Mouse (Mus musculus): Measurements from ENCODE around the gene AC170998.1.
"Not testable (repeated sequence)": the region's sequence is repeated elsewhere in the genome, so short reads cannot be mapped to it uniquely, and the experiment has no call there.

Gene AC170998.1

DNA sequence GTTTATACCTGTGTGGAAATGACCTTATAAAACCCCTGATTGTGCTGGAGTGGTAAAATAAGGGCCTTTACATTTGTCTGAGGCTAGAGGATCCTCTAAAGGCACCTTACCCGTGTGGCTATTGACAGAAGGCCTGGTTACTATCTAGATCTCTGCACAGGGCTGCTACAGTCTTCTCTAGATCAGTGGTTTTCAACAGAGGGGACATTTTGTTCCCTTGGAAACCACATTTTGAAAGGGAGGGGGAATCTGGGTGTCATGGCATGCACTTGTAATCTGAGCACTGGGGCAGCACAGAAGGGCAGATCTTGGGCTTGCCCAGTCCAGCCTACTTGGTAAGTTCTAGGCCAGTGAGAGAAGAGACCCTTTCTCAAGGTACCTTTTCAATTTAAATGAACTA, 19.2 kb upstream of the AC170998.1 start:
- DNase-seq (ENCODE audit: low spot score) = no peak

DNA sequence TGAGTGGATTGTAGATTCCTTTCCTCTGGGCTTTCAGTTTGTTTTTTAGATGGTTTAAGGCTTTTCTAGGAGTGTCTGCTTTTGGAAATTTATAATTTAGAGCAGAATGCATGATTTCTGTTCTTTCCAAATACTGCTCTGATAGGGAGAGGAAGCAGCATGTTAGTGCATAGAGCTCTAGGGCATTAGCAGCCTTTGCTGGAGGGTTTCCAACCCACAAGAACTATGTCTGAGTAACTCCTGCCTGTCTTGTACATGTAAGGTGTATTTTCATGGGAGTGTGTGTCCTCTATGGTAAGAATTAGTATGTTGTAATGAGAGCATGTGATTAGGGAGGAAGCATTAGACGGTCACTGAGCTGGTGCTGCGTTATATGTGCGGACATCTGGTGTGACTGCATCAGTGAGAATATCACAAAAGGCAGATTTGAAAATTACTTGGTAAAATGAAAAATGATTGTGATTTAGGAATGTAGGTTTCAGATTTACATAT, 18.7 kb upstream of the AC170998.1 start:
- peak; percentile 29 for DNase-seq (ENCODE audit: low spot score)

- no peak for DNase-seq (ENCODE audit: low spot score)
Measured at GRCm38 (mm10) chr17:28707816-28708215, 18.1 kb upstream of the AC170998.1 start.

- no peak for DNase-seq (ENCODE audit: low spot score)
Measured at GRCm38 (mm10) chr17:28708989-28709388, 16.9 kb upstream of the AC170998.1 start.

DNA sequence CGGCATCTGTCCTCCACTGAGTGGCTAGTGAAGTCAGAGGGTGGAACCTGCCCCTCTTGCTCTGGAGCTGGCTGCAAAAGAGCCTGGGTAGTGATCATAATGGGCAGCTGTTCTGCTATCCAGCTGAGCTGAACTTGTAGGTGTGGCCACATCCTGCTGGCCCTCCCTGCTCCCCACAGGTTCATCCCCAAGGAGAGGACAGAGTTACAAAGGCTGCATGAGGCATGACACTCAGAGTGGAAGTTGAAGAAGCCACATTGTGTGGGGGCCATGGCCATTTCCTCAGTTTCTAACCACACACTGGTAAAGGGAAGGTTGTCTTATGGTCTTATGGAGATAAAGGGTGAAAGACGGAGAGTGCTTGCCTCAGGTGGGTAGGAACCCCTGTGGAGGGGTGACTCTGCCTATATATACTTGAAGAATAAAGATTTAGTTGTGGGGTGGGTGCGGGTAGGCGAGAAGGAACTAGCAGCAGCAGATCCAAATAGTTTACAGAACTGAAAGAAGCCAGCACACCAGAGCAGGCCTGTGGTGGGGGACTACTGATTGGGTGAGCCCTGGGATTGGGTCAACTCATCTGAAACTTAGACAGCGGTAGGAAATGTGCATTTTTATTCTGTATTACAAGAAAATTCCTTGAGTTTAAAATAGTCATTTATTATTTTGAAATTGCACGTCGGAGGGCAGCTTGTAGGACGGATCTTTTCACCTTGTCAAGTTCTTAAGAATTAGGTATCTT, 16.2 kb upstream of the AC170998.1 start:
- no peak for DNase-seq (ENCODE audit: low spot score)

DNA sequence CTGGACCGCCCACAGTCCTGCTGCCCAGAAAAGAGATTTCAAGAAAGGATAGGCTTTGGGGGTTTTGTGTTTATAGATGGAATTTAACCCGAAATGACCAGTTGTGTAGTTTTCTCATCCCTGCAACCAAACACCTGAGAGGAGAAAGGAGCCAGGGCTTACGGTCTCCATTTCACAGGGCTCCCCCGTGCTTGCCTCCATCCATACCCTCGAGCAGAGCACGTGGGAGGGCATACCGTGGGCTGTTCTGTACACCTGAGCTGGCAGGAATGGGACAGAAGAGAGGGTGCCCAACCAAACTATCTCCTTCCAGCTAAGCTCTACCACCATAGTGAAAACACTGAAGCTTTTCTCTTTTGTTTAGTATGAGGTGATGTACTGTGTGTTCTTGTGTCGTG, 15.6 kb upstream of the AC170998.1 start:
- no peak for DNase-seq (ENCODE audit: low spot score)

GRCm38 (mm10) chr17:28711237-28711636, 14.6 kb upstream of the AC170998.1 start:
- DNase-seq (ENCODE audit: low spot score) = no peak

DNA sequence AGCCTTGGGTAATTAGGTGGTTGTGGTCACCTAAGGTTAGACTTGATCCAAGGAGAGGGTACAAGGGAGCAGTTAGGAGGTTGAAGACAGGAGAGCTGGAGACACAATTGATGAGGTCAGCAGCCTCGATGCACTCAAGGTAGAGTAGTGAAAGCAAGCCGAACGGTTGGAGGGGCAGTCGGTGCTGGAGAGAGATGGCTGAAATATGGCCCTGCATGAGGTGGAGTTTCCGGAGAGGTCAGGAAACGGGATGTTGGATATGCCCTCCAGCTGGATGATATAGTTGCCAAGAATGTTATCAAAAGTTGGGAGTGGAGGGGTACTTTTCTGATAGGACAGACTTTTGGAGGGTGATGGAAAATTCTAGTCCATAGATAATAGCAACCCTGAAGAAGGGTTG, 13.6 kb upstream of the AC170998.1 start:
- no peak for DNase-seq (ENCODE audit: low spot score)

- DNase-seq (ENCODE audit: low spot score) = no peak
Measured at GRCm38 (mm10) chr17:28714006-28714405, 11.9 kb upstream of the AC170998.1 start.

DNA sequence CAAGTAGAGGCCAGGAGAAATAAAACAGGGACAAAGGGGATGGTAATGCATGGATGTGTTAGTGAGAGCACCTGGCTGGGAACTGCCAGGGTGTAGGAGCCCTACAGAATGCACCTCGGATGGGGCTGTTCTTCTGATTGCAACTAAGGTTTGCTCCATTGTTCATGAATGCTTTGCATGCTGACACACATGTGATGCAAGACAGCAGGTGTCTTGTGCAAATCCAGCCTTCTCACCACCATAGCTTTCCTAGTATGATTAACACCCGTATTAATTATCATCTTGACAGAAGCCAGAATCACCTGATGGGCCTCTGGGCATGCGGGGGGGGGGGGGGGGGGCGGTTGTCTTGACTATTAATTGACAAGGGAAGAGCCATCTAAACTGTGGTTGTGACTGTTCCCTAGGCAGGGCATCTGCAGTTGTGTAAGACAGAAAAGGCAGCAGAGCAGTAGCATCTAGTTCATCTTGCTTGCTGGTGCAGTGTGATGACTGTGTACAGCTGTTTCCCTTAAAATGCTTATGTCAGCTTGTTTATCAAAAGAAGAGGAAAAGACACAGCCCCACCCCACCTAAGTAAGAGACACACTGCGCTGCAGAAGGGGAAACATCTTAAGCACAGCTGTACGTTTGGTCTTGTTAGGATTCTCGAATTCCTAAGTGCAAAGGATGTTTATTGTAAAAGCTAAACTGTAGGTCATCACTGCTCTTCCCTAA, 9.9 kb upstream of the AC170998.1 start:
- no peak for DNase-seq (ENCODE audit: low spot score)

- DNase-seq (ENCODE audit: low spot score) = no peak
Measured at GRCm38 (mm10) chr17:28717535-28717934, 8.3 kb upstream of the AC170998.1 start.

DNA sequence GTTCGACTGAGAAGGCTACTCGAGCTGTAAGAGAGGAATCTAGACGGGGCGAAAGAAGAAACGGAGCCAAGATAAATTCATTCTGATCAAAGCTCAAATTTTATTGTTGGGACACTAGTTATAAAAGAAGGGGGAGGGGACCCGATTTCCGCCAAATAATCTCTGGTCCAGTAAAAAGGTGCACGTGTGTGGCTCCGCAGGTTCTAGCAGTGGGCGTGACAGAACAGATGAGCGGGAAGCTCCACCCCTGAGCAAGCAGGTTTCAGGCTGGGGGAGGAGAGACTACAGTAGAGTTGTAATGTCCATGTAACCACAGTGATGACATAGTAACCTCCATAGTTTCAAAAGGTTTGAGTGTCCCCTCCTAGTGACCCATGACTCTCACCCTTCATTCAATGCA, 1.6 kb downstream of the AC170998.1 start:
- DNase-seq (ENCODE audit: low spot score) = not testable (repeated sequence)

DNA sequence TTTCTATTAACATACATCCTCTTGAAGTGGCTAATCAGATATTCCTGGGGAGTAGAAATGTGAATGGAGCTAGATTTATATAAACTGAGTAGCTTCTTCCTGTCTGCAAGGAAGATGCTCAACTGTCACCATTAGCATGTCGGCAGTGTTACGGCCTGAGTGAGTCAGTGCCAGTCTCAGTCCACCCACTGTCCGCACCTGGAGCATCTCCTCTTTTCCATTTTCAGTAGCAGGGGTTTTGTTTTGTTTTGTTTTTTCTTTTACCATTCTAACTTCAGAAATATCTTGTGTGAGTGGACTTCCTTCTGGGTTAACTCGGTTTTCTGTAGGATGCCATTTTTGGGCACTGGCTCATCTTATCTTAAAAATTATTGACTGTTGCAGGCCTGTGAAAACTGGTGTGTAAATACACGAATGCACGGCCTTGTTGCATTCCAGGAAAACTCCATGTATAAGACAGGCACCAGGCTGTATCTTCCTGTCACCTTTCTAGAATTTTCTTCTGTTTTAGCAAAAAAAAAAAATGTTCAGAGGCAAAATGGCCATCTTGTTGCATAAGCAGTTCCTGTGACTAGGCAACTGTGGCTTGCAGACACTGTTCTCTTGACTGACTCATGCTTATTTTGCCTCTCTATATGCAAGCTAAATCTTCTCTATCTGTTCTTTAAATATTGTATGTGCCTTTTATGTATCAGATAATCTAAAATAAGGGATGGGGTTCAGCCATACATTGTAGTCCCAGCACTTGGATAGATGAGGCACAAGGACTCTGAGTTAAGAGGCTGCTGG, 9.6 kb downstream of the AC170998.1 start:
- no peak for DNase-seq (ENCODE audit: low spot score)

GRCm38 (mm10) chr17:28736486-28736885, 10.6 kb downstream of the AC170998.1 start:
- DNase-seq (ENCODE audit: low spot score) = no peak

DNA sequence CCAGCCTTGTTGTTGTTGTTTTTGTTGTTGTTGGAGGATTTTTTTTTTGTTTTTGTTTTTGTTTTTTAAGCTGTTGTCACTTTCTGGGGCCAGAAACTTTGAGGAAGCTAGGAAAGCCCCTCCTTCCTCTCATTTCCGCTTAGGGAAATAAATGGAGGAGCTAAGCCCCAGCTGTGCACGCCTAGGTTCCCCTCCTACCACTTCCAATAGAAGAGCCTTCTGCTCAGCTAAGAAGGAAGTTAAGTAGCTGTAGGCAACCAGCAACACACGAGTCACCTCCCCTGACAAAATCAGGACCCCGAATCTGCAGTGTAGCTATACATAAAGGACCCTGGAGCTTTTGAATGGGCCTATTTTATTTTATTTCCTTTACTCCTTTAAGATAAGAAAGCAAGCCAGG, 12.1 kb downstream of the AC170998.1 start:
- DNase-seq (ENCODE audit: low spot score) = no peak

DNA sequence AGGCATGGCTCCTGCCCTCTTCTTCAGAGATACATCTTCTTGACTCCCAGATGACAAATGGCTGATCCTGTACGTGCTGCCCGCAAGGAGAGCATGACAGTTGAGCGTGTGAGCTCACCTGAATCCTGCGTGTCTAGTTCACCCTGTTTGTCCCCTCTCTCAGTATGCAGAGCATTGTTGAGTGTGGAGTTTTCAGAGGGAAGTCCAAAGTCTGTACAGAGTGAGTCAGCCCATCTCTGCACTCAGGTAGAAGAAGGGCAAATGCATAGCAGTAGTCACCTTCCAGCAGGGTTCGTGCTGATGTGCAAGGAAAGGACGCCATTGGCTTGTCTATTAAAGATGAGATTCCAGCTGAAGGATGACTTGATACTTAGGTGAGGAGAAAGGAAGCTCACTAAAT, 13.4 kb downstream of the AC170998.1 start:
- DNase-seq (ENCODE audit: low spot score) = no peak

DNA sequence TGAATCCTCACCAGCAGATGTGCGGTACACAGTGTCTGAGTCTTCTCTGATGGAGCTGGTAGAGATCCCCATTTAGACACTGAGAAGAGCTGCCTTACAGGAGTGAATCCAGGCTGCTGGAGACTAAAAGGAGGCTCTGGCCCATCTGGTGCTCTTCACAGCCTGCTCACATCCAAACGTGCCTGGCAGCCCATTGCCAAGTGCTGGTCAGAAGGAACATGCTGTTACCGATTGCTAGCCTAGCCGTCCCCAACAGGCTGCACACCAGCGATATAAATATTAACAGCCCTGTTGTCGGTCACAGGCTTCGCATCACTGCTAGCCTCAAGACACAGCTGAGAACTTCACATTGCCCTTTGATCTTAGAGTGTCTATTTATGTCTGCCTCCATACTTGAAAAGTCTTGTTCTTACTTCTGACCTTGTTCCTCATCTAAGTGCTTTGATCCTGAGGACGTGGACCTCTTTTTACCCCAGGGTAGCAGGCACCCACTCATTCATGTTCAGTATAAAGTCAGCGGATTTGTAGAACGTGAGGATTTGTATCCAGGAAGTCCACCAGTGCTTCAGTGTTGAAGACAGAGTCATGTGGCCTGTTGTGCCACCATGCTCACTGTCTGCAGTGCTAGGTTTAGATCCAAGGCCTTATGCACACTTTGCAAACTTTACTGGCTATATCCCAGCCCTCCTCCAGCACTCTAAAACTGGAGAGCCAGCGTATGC, 17.4 kb downstream of the AC170998.1 start:
- DNase-seq (ENCODE audit: low spot score) = no peak

- peak; percentile 35 for DNase-seq (ENCODE audit: low spot score)
Measured at GRCm38 (mm10) chr17:28743916-28744315, 18.0 kb downstream of the AC170998.1 start.

DNA sequence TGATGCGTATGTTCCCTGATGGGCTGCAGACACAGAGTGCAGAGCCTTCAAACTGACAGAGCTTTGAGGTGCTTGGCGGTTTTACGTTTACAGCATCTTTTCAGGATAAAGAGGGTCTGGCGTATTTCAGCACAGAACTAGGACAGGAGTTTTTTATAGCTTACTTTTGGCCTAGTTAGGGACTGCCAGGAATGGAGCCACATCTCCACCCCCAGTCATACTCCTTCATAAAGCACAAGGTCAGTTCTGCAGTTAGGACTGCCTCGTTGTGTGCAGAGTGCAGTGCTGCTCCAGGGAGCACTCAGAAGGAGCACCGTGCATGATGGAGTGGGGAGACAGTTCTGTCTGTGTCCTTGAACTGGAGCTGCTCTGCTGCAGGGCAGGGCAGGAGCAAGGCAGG, 19.9 kb downstream of the AC170998.1 start:
- no peak for DNase-seq (ENCODE audit: low spot score)

GRCm38 (mm10) chr17:28748001-28748400, 22.1 kb downstream of the AC170998.1 start:
- DNase-seq (ENCODE audit: low spot score) = no peak

- DNase-seq (ENCODE audit: low spot score) = peak; percentile 55
Measured at GRCm38 (mm10) chr17:28750580-28750979, 24.7 kb downstream of the AC170998.1 start.

DNA sequence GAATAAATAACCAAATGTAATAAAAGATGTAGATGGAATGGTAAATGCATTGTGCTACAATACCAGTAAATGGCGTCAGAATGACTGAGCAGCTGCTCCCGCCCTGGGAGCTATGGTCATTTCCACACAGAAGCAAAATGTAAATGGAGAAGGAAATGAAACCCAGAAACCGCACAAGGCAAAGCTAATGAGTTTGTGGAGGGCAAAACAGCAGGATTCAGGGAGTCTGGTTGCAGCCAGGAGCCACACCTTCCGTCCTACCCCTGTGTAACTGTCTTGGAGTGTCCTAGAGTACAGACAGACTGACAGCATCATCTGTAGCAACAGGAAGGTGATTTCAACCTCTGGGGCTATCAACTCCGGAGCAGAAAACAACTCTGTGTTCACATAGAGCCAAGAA, 30.6 kb downstream of the AC170998.1 start:
- no peak for DNase-seq (ENCODE audit: low spot score)

All from adipocyte (in vitro differentiated cells).